Mouse (Mus musculus) central nervous system, embryonic 11.5 days (tissue): ENCODE data around the gene Chrna1. TPM values are rescaled to one million over a fixed set of nuclear protein-coding genes. Genes with fewer than 3 reads are reported as not detected.

Source experiments
- polyA plus RNA-seq: library from polyadenylated mRNA; depleted of rRNA; stranded (reverse); fragments of >200 nt; gene quantifications from 2 replicates; pipeline ENCODE4 v1.2.3, GENCODE M21; 2012; rRNA removed

Chrna1 gene
- polyA plus RNA-seq = 0.01 and 0.96 TPM in 2 replicates

DNA sequence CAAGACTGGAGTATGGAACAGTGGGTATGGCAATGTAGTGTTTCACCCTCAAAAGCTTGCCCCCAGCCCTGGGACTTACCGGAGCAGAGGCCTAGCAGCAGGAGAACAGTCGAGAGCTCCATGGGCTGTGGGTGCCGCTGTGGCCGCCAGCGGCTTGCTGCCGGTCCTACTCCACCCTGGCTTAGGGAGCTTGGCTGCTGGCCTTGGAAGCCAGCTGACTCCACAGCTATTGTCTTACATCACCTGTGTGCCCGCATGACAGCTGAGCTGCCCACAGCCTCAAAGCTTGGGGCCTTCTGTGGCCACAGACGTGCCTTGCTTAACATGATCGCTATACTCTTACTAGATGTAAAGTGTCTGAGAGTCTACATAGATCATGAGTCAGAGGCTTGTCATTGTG, at the start of gene Chrna1:
Gene Chrna1, minus strand, starts transcription at position 173 of the 400 bp plus-strand sequence.

DNA sequence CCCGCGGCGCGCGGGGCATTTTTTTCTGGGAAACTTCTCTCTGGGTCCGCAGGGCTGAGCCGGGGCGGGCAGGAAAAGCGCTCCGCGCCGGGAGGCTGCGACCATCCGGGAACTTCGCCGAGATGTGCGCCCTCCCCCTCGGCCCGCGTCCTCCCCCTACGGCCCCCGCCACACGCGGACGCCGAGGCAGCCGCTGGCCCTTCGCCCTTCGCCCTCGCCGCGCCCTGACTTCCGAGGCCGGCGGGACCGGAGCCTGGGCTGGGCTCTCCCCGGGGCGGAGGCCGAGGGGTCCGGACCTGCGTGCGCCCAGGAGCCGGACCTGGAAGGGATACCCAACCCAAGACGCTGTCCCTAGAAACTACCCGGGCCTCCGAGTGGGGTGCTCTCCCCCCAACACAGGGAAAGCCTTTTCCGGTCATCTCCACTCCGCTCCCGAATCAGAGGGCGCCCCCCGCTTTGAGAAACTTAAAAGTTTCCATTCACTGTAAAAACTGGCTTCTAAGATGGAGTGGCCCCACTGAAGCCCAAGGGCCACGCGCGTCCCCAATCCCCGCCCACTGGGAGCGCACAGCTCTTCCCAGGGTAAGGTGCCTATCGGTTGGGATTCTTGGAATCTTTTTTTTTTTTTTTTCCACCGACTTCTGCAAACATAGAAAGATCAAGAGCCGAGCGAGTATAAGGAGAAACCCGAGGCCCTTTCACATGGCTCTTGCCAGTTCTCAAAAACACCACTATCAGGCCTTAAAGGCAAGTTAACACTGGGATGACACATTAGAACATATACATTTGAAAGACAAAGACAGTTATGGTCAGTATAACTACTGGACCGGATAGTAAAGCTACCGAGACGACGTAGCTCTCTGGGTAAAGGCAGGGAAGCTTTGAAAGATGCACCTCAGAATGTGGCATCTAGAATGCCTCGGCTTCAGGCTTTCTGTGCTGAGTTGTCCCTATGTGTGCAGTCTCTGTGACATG, 50.5 kb downstream of the Chrna1 start, which contains the start of gene Wipf1:
Gene Wipf1, minus strand, starts transcription at position 379 of the 975 bp plus-strand sequence.

Other genes starting within 250 kb of the Chrna1 start
- 2.5 and 2.7 TPM in 2 replicates for gene Gpr155, start 193.8 kb downstream of the Chrna1 start, polyA plus RNA-seq
- gene Wipf1, start 50.6 kb downstream of the Chrna1 start, polyA plus RNA-seq = 7.1 and 10.3 TPM in 2 replicates
- 111 and 120 TPM in 2 replicates for gene Chn1, start 195.0 kb upstream of the Chrna1 start, polyA plus RNA-seq